Mouse (Mus musculus): ENCODE measurements at regions not wholly inside any gene's neighbourhood (a gene's known extent, or its start where the extent isn't known, plus 50 kb on each side); places are given as distances from the start of the nearest gene placed in this dataset.

DNA sequence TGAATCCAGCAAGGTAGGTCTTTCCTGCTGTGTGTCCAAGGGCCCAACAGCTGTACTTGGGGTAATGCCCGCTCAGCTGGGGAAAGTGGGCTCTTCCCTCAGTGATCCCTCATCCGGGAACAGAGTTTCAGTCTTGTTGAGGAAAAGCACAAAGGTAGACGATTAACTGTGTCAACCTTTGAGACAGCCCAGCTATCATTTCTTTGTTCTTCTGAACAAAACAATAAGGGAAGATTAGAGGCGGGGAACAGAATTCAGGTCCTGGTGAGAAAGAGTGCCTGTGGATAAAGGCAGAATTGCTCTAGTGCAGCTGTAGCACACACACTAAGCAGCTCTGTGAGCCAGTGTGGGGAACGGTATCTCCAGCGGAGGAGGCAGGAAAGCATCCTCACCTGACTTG lies 252.7 kb upstream of the Arglu1 start:
- DNase-seq (ENCODE audit: low spot score in 2 of 2), result no peak
- intact Hi-C loops (cut with DNase I), result no loop called here

DNA sequence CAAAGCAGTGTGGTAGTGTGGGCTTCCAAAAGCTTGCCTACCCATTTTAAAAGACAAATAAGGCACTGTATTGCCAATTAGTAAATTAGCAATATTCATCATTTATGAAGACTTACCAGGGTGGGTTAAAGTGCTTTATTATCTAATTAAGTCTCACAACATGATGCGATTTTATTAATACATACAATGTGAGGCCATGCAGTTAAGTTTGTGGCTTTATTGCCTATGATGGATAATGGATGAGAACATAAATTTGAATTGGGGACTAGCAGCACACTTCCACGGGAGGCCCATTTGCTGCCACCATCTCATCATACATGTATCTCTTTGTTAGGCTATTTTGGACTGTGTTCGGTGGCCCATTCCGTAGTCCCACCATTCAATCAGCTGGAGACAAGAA lies 250.6 kb upstream of the Arglu1 start:
- intact Hi-C loops (cut with DNase I), result no loop called here
- DNase-seq (ENCODE audit: low spot score in 2 of 2), result no peak

DNA sequence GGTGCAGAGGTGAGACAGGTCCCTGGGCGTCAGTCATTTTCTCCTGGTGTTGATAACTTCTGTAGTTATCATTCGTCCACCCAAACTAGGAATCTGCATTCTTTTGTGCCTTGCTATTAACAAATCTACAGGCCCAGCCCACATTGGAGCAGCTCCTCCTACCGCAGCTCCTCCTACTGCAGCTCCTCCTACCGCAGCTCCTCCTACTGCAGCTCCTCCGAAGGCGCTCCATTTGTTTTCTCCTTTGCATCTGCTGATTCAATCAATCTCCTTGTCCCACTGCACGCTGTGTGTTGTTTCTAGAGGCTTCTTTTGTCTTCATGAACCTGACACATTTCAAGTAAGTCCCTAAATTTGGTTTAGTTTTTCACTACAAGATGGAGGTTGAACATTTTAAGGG lies 248.2 kb upstream of the Arglu1 start:
- intact Hi-C loops (cut with DNase I), result no loop called here
- no peak for DNase-seq (ENCODE audit: low spot score in 2 of 2)

DNA sequence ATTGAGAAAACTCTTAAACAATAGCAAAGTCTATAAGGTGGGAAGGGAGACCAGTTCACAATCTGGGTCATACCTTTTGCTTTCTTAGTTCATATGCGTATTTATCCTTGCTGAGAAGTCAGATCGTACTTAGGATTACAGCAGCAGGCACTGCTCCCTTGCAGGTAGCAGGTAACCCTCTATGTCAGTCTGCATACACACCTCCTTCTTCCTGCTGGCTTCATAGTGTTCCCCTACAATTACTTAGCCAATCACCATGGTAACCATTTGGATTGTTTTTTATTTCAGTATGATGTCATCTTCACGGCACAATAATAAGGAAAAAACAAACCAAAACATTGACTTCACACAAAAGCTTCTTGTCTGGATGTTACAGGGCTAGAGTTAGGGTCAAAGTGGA lies 242.1 kb upstream of the Arglu1 start:
- DNase-seq (ENCODE audit: low spot score in 2 of 2), result no peak
- intact Hi-C loops (cut with DNase I), result no loop called here

DNA sequence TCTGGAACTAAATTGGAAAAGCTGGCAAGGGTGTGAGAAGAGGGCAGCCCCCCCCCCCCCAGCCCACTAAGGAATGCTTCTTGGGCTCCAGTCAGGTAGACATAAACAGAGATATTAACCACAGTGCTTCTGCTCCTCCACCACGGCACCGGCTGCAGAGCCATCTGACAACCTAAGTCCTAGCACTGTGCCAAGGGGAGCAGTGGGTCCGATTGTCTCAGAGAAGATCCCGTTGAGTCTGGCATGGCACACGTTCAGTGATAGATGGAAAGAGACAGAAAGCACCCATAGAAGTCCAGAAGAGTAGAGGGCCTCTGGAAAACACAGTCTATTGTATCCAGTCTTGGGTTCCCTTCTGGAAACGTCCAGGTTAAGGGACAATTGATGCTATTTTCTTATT lies 241.4 kb upstream of the Arglu1 start:
- intact Hi-C loops (cut with DNase I), result no loop called here

DNA sequence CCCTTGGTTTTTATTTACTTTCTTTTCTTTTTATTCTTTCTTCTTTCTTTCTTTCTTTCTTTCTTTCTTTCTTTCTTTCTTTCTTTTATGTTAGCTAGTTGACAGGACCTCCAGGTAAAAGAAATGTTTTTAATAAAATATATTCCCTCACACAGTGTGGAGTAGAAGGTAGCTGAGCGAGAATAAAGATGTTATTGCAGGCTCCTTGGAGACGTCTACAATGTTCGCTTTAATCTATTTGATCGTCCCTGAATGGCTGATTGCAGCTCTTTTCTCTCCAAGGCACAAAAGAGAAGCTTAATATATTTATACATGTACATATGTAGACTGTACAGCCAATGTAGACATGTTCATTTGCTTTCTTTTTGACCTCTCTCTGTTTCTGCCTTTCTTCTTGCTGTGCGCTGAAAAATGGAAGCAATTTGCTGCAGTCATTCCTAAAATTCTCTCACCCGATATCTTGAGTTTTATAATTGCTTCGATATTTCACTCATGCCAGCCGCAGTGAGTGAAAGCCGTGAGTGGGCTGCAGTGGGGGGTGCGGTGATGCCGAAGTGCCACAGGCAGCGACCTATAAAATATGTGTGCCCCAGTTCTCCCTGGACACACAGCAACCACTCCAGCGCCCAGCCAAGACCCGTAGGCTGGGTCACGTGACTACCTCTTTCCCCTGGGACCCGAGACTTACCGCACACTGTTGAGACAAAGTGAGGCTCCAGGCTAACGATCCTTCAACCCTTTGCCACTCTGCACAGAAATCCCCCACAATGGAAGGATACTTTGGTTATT lies 237.9 kb upstream of the Arglu1 start:
- no peak for DNase-seq (ENCODE audit: low spot score in 2 of 2)
- intact Hi-C loops (cut with DNase I), result no loop called here

More for the DNA sequence above, 241.4 kb upstream of the Arglu1 start:
- no peak for DNase-seq (ENCODE audit: low spot score in 2 of 2)

DNA sequence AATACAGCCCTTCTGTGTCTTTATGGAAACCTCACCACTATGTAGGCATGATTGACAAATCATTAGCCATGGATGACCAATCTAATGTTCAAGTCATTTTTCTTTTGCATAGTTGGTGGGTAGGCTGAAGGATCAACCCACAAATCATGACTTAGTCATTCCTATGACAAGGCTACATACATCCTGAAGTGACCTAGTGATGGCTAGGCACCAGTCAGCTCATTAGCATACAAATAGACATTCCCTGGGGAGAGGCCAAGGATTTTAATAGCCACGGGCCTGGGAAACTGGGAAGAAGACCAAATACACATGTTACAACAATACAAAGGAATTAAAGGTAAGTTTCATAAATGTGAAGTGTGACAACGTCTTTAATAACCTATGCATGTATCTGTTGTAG lies 231.1 kb upstream of the Arglu1 start:
- intact Hi-C loops (cut with DNase I), result no loop called here
- no peak for DNase-seq (ENCODE audit: low spot score in 2 of 2)

DNA sequence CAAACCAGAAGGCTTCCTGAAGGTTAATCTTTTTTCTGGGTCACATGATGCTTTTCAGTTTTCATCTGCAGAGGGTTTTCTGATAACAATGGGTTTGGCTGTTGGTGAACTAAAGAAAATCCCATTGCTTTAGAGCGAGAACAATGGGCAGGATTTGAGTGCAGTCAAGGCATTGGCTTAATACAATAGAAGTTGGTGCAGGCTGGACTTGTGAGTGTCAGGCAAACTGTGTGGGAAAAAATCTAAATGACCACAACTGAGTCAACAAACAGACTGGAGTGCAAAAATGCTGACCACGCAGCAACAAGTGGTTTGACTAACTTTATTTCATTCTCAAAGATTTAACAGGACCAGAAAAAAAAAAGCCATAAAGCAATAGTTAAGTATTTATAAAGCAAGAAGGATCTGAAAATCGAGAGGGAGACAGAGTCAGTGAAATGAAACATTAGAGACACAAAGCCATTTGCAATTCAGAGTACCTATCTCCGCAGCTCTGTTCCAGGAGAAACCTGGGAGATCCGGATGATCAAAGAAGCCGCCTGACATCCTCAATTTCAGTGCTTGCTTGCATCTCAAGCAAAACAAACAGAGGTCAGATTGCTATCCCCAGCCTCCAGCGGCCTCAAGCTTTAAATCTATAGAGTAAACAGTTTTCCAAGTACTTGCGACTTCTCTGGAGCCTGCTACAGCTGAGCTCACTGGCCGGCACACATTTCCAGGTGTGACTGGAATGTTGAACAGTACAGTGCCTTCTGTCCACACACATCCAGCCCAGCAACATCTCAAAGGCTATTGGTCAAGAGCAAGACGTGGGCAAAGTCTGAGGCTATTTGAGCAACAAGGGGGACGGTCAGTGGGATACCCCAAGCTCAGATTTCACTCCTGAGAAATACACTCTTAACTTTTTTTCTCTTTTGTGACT lies 229.5 kb upstream of the Arglu1 start:
- no peak for DNase-seq (ENCODE audit: low spot score in 2 of 2)
- intact Hi-C loops (cut with DNase I), result no loop called here

DNA sequence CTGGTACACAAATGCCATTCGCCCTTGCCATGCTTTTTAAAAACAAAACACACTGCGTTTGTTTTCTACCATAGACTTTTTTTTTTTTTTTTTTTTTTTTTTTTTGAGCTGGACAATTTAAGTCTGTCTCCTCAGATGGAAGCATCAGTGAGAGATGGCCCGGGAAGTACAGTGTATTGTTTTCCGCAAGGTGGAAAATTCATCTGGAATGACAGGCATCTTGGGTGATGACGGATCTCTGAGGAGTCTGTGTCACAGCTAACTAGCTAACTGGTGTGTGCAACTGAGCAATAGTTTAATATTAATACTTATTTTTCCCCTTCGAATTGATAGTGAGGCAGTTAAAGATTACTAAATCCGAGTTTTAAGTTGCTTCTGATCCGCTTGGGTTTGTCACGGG lies 228.7 kb upstream of the Arglu1 start:
- intact Hi-C loops (cut with DNase I), result no loop called here

DNA sequence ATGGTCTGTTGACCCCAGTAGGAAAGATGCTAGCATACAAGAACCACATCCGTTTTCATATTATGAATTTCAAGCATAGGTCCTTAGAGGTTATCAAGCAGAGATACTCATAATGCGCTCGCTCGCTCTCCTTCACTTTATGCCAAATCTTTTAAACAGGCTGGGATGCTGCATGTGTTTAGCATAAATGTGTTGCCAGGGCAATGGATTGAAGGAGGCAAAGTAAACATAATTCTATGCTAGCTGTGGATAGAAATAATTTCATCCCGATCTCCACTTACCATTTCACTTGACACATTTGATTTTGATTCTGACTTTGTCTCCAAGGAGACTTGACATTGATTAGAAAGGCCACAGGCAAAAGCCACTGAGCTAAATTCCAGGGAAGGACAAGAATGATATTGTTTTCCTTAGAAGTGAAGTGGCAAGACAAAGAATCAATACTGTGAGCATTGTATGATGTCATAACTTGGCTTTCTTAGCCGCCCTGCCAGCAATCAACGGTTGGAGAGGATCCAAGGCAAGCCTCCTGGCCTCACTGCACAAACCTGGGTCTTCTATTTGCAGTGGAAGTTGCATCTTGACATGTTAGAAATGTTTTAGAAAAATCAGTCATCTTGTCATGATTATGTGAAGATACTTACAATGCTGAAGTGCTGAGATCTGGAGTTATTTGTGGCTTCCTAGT lies 217.3 kb upstream of the Arglu1 start:
- DNase-seq (ENCODE audit: low spot score in 2 of 2), result no peak
- intact Hi-C loops (cut with DNase I), result no loop called here

More for the DNA sequence above, 228.7 kb upstream of the Arglu1 start:
- DNase-seq (ENCODE audit: low spot score in 2 of 2), result no peak

DNA sequence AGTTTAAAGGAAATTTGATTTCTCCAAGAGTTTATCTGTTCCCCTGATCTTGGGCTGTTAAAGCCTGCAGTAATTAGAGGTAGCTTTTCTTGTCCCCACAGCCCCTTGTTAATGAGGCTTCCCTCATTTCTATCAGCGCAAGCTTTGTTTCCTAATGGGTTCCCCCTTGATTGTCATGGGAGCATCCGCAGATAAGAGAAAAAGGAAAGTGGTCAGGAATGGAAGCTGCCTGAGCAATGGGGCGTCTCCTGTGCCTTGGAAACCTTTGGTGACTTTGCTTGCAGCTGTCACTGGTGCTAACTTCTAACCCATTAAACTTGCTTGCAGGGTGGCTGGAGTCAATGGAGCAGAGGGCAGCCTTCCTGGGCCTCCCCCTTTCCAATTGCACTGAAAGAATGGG lies 202.7 kb upstream of the Arglu1 start:
- DNase-seq (ENCODE audit: low spot score in 2 of 2), result no peak
- intact Hi-C loops (cut with DNase I), result no loop called here

DNA sequence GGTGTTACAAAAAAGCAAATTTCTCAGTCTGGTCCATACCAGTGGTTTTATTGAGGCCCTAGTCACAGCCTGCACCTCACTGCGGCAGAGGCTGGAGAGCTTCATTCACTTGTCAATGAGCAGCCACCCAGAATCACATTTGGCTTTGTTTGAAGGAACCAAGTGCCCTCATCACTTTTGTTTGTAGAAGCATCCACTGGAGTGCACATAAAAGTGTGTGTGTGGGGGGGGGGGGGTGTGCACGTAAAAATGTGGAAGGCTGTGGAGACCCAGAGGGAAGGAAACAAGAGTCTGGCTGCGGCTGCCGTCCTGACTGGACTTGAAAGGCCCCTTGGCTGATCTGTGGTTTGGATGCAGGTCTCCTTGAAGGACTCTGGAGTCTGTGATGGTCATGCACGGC lies 187.0 kb upstream of the Arglu1 start:
- intact Hi-C loops (cut with DNase I), result no loop called here
- no peak for DNase-seq (ENCODE audit: low spot score in 2 of 2)

DNA sequence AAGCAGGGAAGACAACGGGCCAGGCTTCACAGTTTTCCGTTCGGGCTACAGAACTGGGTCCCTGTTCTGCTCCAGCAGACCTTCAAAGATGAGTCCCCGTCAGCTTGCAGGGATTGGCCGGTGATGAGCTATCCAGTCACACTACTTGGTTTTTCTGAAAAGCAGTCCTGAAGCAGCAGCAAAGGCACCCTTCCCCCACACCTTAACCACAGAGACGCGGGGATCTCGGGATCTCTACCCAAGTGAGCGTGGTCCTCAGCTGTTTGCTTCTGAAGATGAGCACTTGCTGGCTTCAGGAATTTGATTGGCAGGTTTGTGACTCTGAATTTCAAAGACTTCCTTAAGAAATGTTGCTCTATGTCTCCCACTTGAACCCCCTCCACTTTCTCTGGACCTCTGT lies 186.6 kb upstream of the Arglu1 start:
- no peak for DNase-seq (ENCODE audit: low spot score in 2 of 2)
- intact Hi-C loops (cut with DNase I), result no loop called here

DNA sequence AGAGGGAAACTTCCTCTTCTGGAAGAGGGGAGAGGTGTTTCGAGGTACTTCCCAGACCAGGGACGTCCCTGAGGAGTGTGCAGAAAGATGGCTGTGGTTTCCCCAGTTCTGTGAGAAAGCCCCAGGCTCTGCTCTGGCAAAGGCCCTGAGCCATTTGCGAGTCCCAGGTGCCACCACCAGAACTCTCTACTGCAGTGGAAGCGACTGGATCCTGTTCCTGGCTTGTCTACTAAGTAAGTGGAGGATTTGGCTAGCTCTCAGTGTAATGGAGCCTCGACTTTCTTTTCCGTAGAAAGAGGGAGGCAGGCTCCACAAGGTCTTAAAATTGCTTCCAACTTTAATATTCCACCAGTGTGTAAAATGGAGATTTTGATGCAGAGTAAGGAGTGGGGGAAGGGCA lies 186.1 kb upstream of the Arglu1 start:
- intact Hi-C loops (cut with DNase I), result no loop called here
- DNase-seq (ENCODE audit: low spot score in 2 of 2), result no peak

DNA sequence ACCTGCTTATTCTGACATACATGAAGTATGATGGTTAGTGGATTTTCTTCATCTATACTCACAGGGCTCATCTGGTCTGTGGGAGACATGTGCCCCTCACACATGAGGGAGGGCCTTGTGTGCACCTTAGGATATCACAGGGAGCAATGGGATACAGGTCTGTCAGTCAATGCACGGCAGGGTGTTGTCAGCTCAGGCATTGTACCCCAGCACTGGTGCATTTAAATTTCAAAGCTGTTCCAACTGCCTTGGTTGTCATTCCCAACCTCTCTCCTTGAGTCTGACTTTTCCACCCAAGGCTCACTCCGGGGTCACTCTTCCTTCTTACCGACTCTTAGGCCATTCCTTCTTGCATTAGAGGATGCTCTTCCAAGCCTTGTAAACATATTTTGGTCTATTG lies 181.6 kb upstream of the Arglu1 start:
- no peak for DNase-seq (ENCODE audit: low spot score in 2 of 2)
- intact Hi-C loops (cut with DNase I), result no loop called here

DNA sequence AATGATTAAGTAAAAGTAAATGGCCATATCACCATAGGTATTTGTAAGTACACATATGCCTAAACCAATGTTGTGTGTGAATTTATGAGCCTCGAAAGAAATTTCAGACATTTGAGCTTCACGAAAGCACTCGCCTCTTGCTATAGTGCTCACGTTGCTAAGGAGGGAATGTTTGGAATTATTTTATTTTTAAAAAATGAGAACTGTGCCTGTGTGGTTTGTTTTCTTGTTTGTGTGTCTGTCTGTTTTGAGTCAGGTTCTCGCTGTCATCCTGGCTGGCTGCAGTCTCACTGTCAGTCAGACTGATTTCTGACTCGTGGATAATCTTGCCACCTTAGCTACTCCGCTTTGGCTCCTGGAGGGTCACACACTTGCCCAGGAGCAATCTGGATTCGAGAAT lies 180.7 kb upstream of the Arglu1 start:
- intact Hi-C loops (cut with DNase I), result no loop called here
- no peak for DNase-seq (ENCODE audit: low spot score in 2 of 2)

DNA sequence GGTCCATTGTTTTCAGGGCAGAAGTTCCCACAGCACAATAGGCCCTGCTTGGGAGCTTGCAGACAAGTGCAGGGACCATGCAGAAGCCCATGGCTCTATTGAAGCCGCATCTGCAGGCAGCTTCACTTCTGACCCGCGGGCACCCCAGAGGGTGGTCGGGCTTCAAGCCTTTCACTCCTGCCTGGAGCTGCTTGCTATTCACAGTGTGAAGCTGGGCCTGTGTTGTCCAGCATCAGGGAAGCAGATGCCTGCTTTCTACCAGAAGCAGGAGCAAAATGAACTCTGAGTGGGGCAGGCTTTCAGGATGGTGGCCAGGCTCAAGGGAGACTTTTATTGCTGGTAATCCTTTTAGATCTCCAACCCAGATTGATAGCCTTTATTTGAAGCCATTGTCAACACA lies 180.2 kb upstream of the Arglu1 start:
- no peak for DNase-seq (ENCODE audit: low spot score in 2 of 2)
- intact Hi-C loops (cut with DNase I), result no loop called here

DNA sequence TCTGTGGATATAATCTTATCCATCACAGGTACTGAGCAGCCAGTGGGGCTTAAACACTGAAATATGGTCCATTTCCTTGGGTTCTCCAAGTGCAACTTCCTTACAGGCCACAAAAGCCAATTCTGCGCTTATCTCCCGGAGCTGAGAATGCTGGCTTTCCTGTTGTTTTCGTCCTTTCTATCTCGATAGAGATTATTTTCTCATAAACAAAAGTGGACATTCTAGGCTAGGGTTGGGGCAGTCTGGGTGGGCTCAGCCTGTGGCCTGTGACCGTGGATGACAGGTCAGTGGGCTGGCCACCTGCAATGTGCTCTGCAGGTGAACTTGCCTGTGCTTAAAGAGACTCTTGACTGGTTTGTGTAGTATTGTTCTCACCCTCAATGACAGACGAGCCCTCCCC lies 179.0 kb upstream of the Arglu1 start:
- DNase-seq (ENCODE audit: low spot score in 2 of 2), result no peak
- intact Hi-C loops (cut with DNase I), result no loop called here

DNA sequence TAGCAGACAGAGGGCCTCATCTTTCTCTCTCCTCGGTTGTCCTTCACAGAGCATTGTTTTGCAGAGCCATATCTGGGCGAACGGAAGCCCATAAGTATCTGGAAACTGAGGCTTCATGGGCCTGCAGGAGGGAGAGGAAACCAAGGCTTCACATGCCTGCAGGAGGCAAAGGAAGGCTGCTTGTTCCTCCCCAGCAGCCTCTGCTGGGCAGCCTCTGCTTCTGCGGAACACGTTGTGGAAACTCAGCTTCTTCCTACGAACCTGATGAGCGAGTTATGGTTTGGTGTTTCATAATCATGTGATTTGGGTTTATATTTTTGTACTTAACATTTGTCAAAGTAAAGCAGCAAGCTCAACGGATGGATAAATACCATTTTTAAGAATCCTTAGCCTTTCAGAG lies 177.6 kb upstream of the Arglu1 start:
- DNase-seq (ENCODE audit: low spot score in 2 of 2), result no peak
- intact Hi-C loops (cut with DNase I), result no loop called here

DNA sequence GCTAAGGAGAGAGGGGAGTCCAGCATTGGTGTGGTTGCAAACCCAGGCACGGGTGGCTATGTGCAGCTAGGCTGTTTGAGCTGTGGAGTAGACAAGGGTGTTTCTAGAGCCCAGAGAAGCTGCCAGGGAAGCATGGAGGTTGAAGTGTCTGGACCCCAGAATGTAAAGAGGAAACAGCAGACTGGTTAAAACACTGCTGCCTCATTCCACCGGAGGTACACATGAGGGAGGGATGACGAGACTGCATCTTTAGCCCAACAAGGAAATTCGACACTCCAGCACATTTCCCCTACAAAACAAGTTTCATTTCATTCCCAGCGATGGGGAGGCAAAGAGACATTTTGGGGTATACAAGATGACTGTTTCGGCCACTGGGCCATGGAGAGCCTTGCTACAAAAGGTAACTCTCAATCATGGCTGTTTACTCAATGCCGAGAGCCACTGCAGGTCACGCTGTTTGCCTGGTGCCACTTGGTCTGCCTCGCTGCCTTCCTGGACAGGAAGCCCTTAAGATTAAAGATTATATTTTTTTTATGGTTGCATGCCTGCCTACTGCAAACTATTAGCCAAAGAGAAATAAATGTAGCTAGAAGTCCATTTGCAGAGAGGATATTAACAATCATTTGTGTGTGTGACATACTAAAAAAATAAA lies 176.9 kb upstream of the Arglu1 start:
- intact Hi-C loops (cut with DNase I), result no loop called here
- no peak for DNase-seq (ENCODE audit: low spot score in 2 of 2)
